Mouse (Mus musculus): ENCODE measurements around the gene A630023A22Rik. TPM values are rescaled to one million over a fixed set of nuclear protein-coding genes. Genes with fewer than 3 reads are reported as not detected.

Gene A630023A22Rik
- not detected in 2 replicates for total RNA-seq (2017)

- no peak for ATAC-seq (ENCODE audit: extremely low read depth, insufficient number of reproducible peaks, low FRiP score, poor library complexity, severe bottlenecking)
Observed at GRCm38 (mm10) chr14:34102601-34103000, at the start of gene A630023A22Rik. Gene A630023A22Rik (minus strand): TSS chr14:34102754.

- no peak for ATAC-seq (ENCODE audit: extremely low read depth, insufficient number of reproducible peaks, low FRiP score, poor library complexity, severe bottlenecking)
Observed at GRCm38 (mm10) chr14:34152342-34152741, 49.8 kb upstream of the A630023A22Rik start, which contains the start of gene Npy4r. Gene Npy4r (minus strand): TSS chr14:34152489.

GRCm38 (mm10) chr14:34142915-34143314 is 40.4 kb upstream of the A630023A22Rik start:
- no peak for ATAC-seq (ENCODE audit: extremely low read depth, insufficient number of reproducible peaks, low FRiP score, poor library complexity, severe bottlenecking)

GRCm38 (mm10) chr14:34142316-34142715 is 39.8 kb upstream of the A630023A22Rik start:
- no peak for ATAC-seq (ENCODE audit: extremely low read depth, insufficient number of reproducible peaks, low FRiP score, poor library complexity, severe bottlenecking)

GRCm38 (mm10) chr14:34139671-34140664 is 37.4 kb upstream of the A630023A22Rik start:
- no peak for ATAC-seq (ENCODE audit: extremely low read depth, insufficient number of reproducible peaks, low FRiP score, poor library complexity, severe bottlenecking)

- ATAC-seq (ENCODE audit: extremely low read depth, insufficient number of reproducible peaks, low FRiP score, poor library complexity, severe bottlenecking): no peak
Observed at GRCm38 (mm10) chr14:34135391-34135790, 32.8 kb upstream of the A630023A22Rik start.

- ATAC-seq (ENCODE audit: extremely low read depth, insufficient number of reproducible peaks, low FRiP score, poor library complexity, severe bottlenecking): no peak
Observed at GRCm38 (mm10) chr14:34131216-34131615, 28.7 kb upstream of the A630023A22Rik start.

- ATAC-seq (ENCODE audit: extremely low read depth, insufficient number of reproducible peaks, low FRiP score, poor library complexity, severe bottlenecking): no peak
Observed at GRCm38 (mm10) chr14:34121691-34122090, 19.1 kb upstream of the A630023A22Rik start.

- ATAC-seq (ENCODE audit: extremely low read depth, insufficient number of reproducible peaks, low FRiP score, poor library complexity, severe bottlenecking): no peak
Observed at GRCm38 (mm10) chr14:34120923-34121351, 18.4 kb upstream of the A630023A22Rik start.

- no peak for ATAC-seq (ENCODE audit: extremely low read depth, insufficient number of reproducible peaks, low FRiP score, poor library complexity, severe bottlenecking)
Observed at GRCm38 (mm10) chr14:34120016-34120910, 17.7 kb upstream of the A630023A22Rik start.

- ATAC-seq (ENCODE audit: extremely low read depth, insufficient number of reproducible peaks, low FRiP score, poor library complexity, severe bottlenecking): no peak
Observed at GRCm38 (mm10) chr14:34119046-34119723, 16.6 kb upstream of the A630023A22Rik start.

GRCm38 (mm10) chr14:34114311-34114710 is 11.8 kb upstream of the A630023A22Rik start:
- no peak for ATAC-seq (ENCODE audit: extremely low read depth, insufficient number of reproducible peaks, low FRiP score, poor library complexity, severe bottlenecking)

- ATAC-seq (ENCODE audit: extremely low read depth, insufficient number of reproducible peaks, low FRiP score, poor library complexity, severe bottlenecking): no peak
Observed at GRCm38 (mm10) chr14:34107594-34107993, 5.0 kb upstream of the A630023A22Rik start.

- no peak for ATAC-seq (ENCODE audit: extremely low read depth, insufficient number of reproducible peaks, low FRiP score, poor library complexity, severe bottlenecking)
Observed at GRCm38 (mm10) chr14:34106389-34107062, 4.0 kb upstream of the A630023A22Rik start.

- ATAC-seq (ENCODE audit: extremely low read depth, insufficient number of reproducible peaks, low FRiP score, poor library complexity, severe bottlenecking): no peak
Observed at GRCm38 (mm10) chr14:34104892-34105291, 2.3 kb upstream of the A630023A22Rik start.

GRCm38 (mm10) chr14:34103855-34104254 is 1.3 kb upstream of the A630023A22Rik start:
- ATAC-seq (ENCODE audit: extremely low read depth, insufficient number of reproducible peaks, low FRiP score, poor library complexity, severe bottlenecking): no peak

GRCm38 (mm10) chr14:34096161-34096560 is 6.4 kb downstream of the A630023A22Rik start:
- no peak for ATAC-seq (ENCODE audit: extremely low read depth, insufficient number of reproducible peaks, low FRiP score, poor library complexity, severe bottlenecking)

GRCm38 (mm10) chr14:34092856-34093255 is 9.7 kb downstream of the A630023A22Rik start:
- no peak for ATAC-seq (ENCODE audit: extremely low read depth, insufficient number of reproducible peaks, low FRiP score, poor library complexity, severe bottlenecking)

Data from neutrophil, adult 5-6 weeks (primary cell).